In genomic region chr6:122545289-122545882, GRCm38 (mm10) we compare ENCODE assay signal across 1 mouse cellular context.
A peak's percentile ranks its signal among the peaks of the same experiment; 100 is the strongest.
TF ChIP-seq lines count a peak whose summit lies in the region.

No protein-coding gene starts in this region.

TF ChIP-seq in CH12.LX, 34 proteins besides CTCF, POLR2A, EP300 and RAD21 (continued from another document):
- TF ChIP-seq USF1 (IDR thresholded peaks at IDR 0.05; ENCODE audit: low read depth, low read length) (no peak), ZKSCAN1 (IDR thresholded peaks at IDR 0.05; ENCODE audit: borderline replicate concordance, low read depth, low read length) (no peak), TCF12 (IDR thresholded peaks at IDR 0.05; ENCODE audit: low read depth, low read length) (peak; percentile 84), RCOR1 (conservative IDR thresholded peaks at IDR 0.05; ENCODE audit: low read depth, low read length) (0 out of 2 replicates have a peak, but pooled peaks have one; percentile 69), SMC3 (IDR thresholded peaks at IDR 0.05; ENCODE audit: low read depth, low read length) (no peak), ETS1 (conservative IDR thresholded peaks at IDR 0.05; ENCODE audit: low read depth, low read length) (peak; percentile 84), UBTF (IDR thresholded peaks at IDR 0.05; ENCODE audit: low read depth, low read length) (no peak), JUND (conservative IDR thresholded peaks at IDR 0.05; ENCODE audit: low read depth, low read length) (peak; percentile 29; the same call in 1 of the 2 replicates), JUN (IDR thresholded peaks at IDR 0.05; ENCODE audit: insufficient read depth, low read depth, low read length) (peak; percentile 29; the same call in 1 of the 2 replicates), MXI1 (IDR thresholded peaks at IDR 0.05; ENCODE audit: low read depth, low read length) (no peak), MAZ (IDR thresholded peaks at IDR 0.05; ENCODE audit: low read depth, low read length) (peak; percentile 27; the same call in 1 of the 2 replicates), CHD2 (IDR thresholded peaks at IDR 0.05; ENCODE audit: low read length) (no peak), GABPA (IDR thresholded peaks at IDR 0.05; ENCODE audit: insufficient replicate concordance, low read depth, low read length) (no peak), POLR2AphosphoS2 (IDR thresholded peaks at IDR 0.05; ENCODE audit: low read depth, low read length) (no peak), MYC (IDR thresholded peaks at IDR 0.05; ENCODE audit: low read depth, low read length) (no peak), NELFE (IDR thresholded peaks at IDR 0.05; ENCODE audit: low read depth, low read length) (no peak), PAX5 (IDR thresholded peaks at IDR 0.05; ENCODE audit: low read length) (no peak), HCFC1 (IDR thresholded peaks at IDR 0.05; ENCODE audit: low read depth, low read length) (no peak), NRF1 (IDR thresholded peaks at IDR 0.05; ENCODE audit: low read depth, low read length) (no peak), USF2 (conservative IDR thresholded peaks at IDR 0.05; ENCODE audit: low read depth, low read length) (no peak), KAT2A (IDR thresholded peaks at IDR 0.05; ENCODE audit: insufficient replicate concordance, low read length) (no peak), SIN3A (IDR thresholded peaks at IDR 0.05; ENCODE audit: low read length) (peak; percentile 63; the same call in 1 of the 2 replicates), ZMIZ1 (IDR thresholded peaks at IDR 0.05; ENCODE audit: low read depth, low read length) (no peak), ZNF384 (IDR thresholded peaks at IDR 0.05; ENCODE audit: low read depth, low read length) (peak; percentile 49; the same call in 1 of the 2 replicates), MAFK (IDR thresholded peaks at IDR 0.05; ENCODE audit: insufficient replicate concordance, low read length) (peak; percentile 88), E2F4 (IDR thresholded peaks at IDR 0.05; ENCODE audit: insufficient replicate concordance, low read depth, low read length) (no peak), TBP (conservative IDR thresholded peaks at IDR 0.05; ENCODE audit: low read depth, low read length) (no peak), CHD1 (IDR thresholded peaks at IDR 0.05; ENCODE audit: low read depth, low read length) (no peak)
